Mouse (Mus musculus) B cell, adult 2 months (primary cell): Measurements from ENCODE around the gene Nob1.
A peak's percentile ranks its signal among the peaks of the same experiment; 100 is the strongest.

Source experiments
- DNase-seq, 2 experiments: peaks; one replicate each; pipeline ENCODE4 v3.0.0; 2022

Nob1 gene

GRCm38 (mm10) chr8:107424597-107425229 is at the start of gene Nob1:
Nob1 (minus strand) TSS chr8:107425051.
- DNase-seq = peak; percentile 98

GRCm38 (mm10) chr8:107473369-107473768 is 48.5 kb upstream of the Nob1 start:
- DNase-seq = no peak

GRCm38 (mm10) chr8:107472403-107473100 is 47.7 kb upstream of the Nob1 start:
- DNase-seq = no peak

GRCm38 (mm10) chr8:107470302-107470701 is 45.5 kb upstream of the Nob1 start:
- DNase-seq = no peak

- DNase-seq = no peak
These were observed 44.0 kb upstream of the Nob1 start for GRCm38 (mm10) chr8:107468811-107469302.

GRCm38 (mm10) chr8:107466642-107467041 is 41.8 kb upstream of the Nob1 start:
- DNase-seq = peak in 1 of 2 experiments; percentile 12

- DNase-seq = no peak
These were observed 40.6 kb upstream of the Nob1 start for GRCm38 (mm10) chr8:107465332-107465990.

GRCm38 (mm10) chr8:107462423-107462822 is 37.6 kb upstream of the Nob1 start:
- DNase-seq = no peak

GRCm38 (mm10) chr8:107458281-107458680 is 33.4 kb upstream of the Nob1 start:
- DNase-seq = no peak

- DNase-seq = no peak
These were observed 32.9 kb upstream of the Nob1 start for GRCm38 (mm10) chr8:107457725-107458124.

GRCm38 (mm10) chr8:107455268-107455667 is 30.4 kb upstream of the Nob1 start:
- peak; percentile 66 to 69 for DNase-seq

GRCm38 (mm10) chr8:107453386-107453785 is 28.5 kb upstream of the Nob1 start:
- no peak for DNase-seq

- no peak for DNase-seq
These were observed 26.7 kb upstream of the Nob1 start for GRCm38 (mm10) chr8:107451414-107452066.

GRCm38 (mm10) chr8:107449655-107450054 is 24.8 kb upstream of the Nob1 start:
- DNase-seq = no peak

- DNase-seq = no peak
These were observed 24.3 kb upstream of the Nob1 start for GRCm38 (mm10) chr8:107449130-107449529.

GRCm38 (mm10) chr8:107448382-107448889 is 23.6 kb upstream of the Nob1 start:
- no peak for DNase-seq

- no peak for DNase-seq
These were observed 22.9 kb upstream of the Nob1 start for GRCm38 (mm10) chr8:107447713-107448112.

GRCm38 (mm10) chr8:107444626-107445025 is 19.8 kb upstream of the Nob1 start:
- no peak for DNase-seq

GRCm38 (mm10) chr8:107439880-107440625 is 15.2 kb upstream of the Nob1 start:
- DNase-seq = no peak

GRCm38 (mm10) chr8:107437711-107438110 is 12.9 kb upstream of the Nob1 start:
- no peak for DNase-seq

- DNase-seq = peak; percentile 51 to 53
These were observed 12.1 kb upstream of the Nob1 start for GRCm38 (mm10) chr8:107436841-107437421.
